Mouse (Mus musculus): ENCODE results near the gene Zfp386.
"Not testable (repeated sequence)": the region's sequence is repeated elsewhere in the genome, so short reads cannot be mapped to it uniquely, and the experiment has no call there.

Gene Zfp386

GRCm38 (mm10) chr12:116047440-116048377 is at the start of gene Zfp386:
Gene Zfp386 (plus strand): TSS chr12:116047724.
- peak; percentile 96 to 99 for DNase-seq (ENCODE audit: low spot score in 2 of 2)

- DNase-seq (ENCODE audit: low spot score in 2 of 2), result not testable (repeated sequence)
Measured at GRCm38 (mm10) chr12:115999784-116000183, 47.7 kb upstream of the Zfp386 start.

GRCm38 (mm10) chr12:116002946-116003345 is 44.6 kb upstream of the Zfp386 start:
- not testable (repeated sequence) for DNase-seq (ENCODE audit: low spot score in 2 of 2)

GRCm38 (mm10) chr12:116010812-116011211 is 36.7 kb upstream of the Zfp386 start:
- no peak for DNase-seq (ENCODE audit: low spot score in 2 of 2)

- DNase-seq (ENCODE audit: low spot score in 2 of 2), result no peak
Measured at GRCm38 (mm10) chr12:116028095-116028494, 19.4 kb upstream of the Zfp386 start.

GRCm38 (mm10) chr12:116035346-116035745 is 12.2 kb upstream of the Zfp386 start:
- DNase-seq (ENCODE audit: low spot score in 2 of 2), result no peak

- no peak for DNase-seq (ENCODE audit: low spot score in 2 of 2)
Measured at GRCm38 (mm10) chr12:116044785-116045184, 2.7 kb upstream of the Zfp386 start.

- no peak for DNase-seq (ENCODE audit: low spot score in 2 of 2)
Measured at GRCm38 (mm10) chr12:116048766-116049165, 1.2 kb downstream of the Zfp386 start.

- DNase-seq (ENCODE audit: low spot score in 2 of 2), result no peak
Measured at GRCm38 (mm10) chr12:116049236-116049635, 1.7 kb downstream of the Zfp386 start.

- DNase-seq (ENCODE audit: low spot score in 2 of 2), result no peak
Measured at GRCm38 (mm10) chr12:116049701-116050100, 2.2 kb downstream of the Zfp386 start.

GRCm38 (mm10) chr12:116054342-116054741 is 6.8 kb downstream of the Zfp386 start:
- DNase-seq (ENCODE audit: low spot score in 2 of 2), result no peak

GRCm38 (mm10) chr12:116056112-116056511 is 8.6 kb downstream of the Zfp386 start:
- DNase-seq (ENCODE audit: low spot score in 2 of 2), result no peak

GRCm38 (mm10) chr12:116061561-116062193 is 14.2 kb downstream of the Zfp386 start:
- DNase-seq (ENCODE audit: low spot score in 2 of 2), result no peak

GRCm38 (mm10) chr12:116062194-116062583 is 14.7 kb downstream of the Zfp386 start:
- DNase-seq (ENCODE audit: low spot score in 2 of 2), result no peak

GRCm38 (mm10) chr12:116063020-116063419 is 15.5 kb downstream of the Zfp386 start:
- DNase-seq (ENCODE audit: low spot score in 2 of 2), result no peak

- DNase-seq (ENCODE audit: low spot score in 2 of 2), result peak; percentile 35 to 58
Measured at GRCm38 (mm10) chr12:116071023-116071422, 23.5 kb downstream of the Zfp386 start.

GRCm38 (mm10) chr12:116077074-116077854 is 29.7 kb downstream of the Zfp386 start, which contains the start of gene Vipr2:
Gene Vipr2 (plus strand): TSS chr12:116077726.
- DNase-seq (ENCODE audit: low spot score in 2 of 2), result no peak

- DNase-seq (ENCODE audit: low spot score in 2 of 2), result no peak
Measured at GRCm38 (mm10) chr12:116077855-116078366, 30.4 kb downstream of the Zfp386 start.

- DNase-seq (ENCODE audit: low spot score in 2 of 2), result no peak
Measured at GRCm38 (mm10) chr12:116083125-116083524, 35.6 kb downstream of the Zfp386 start.

GRCm38 (mm10) chr12:116084294-116084693 is 36.8 kb downstream of the Zfp386 start:
- no peak for DNase-seq (ENCODE audit: low spot score in 2 of 2)

GRCm38 (mm10) chr12:116086951-116087600 is 39.6 kb downstream of the Zfp386 start:
- DNase-seq (ENCODE audit: low spot score in 2 of 2), result no peak

Measured in frontal cortex, postnatal 36 days (tissue).